Mouse (Mus musculus): ENCODE measurements around the gene Doc2g. TPM values are rescaled to one million over a fixed set of nuclear protein-coding genes. Genes with fewer than 3 reads are reported as not detected.

The Doc2g gene
- total and polyA plus RNA-seq, 2 experiments from 2014 or later = 5.5 to 8.8 TPM

- no peak overlapping the region for H3K4me2 ChIP-seq (ENCODE audit: low read depth, low read length, poor library complexity, severe bottlenecking)
Measured at GRCm38 (mm10) chr19:4018743-4019583, 15.8 kb downstream of the Doc2g start.

GRCm38 (mm10) chr19:4023185-4023584 is 20.1 kb downstream of the Doc2g start:
- Histone ChIP-seq H3K36me3 (ENCODE audit: insufficient read depth, low read length) (no peaks in the 10 kb centered on the region), H3K4me2 (ENCODE audit: low read depth, low read length, poor library complexity, severe bottlenecking) (no peak overlapping the region), H3K9ac (replicated peaks; ENCODE audit: low read length, poor library complexity, severe bottlenecking) (no peak overlapping the region), H3K4me1 (ENCODE audit: insufficient read depth, low read length) (no peaks in the 10 kb centered on the region), H3K9me3 (ENCODE audit: low read length) (no peaks in the 10 kb centered on the region), H3K27ac (ENCODE audit: low read depth, low read length) (no peak overlapping the region), H3K4me3 (ENCODE audit: low read depth, low read length) (no peak overlapping the region), H3K27me3 (ENCODE audit: insufficient read depth, low read length) (no peaks in the 10 kb centered on the region)
- no peak for TF ChIP-seq CTCF (IDR thresholded peaks at IDR 0.05)
- DNase-seq (ENCODE audit: low spot score) (no peak), ATAC-seq (ENCODE audit: low FRiP score) (no peak)
- WGBS = 82% methylated on average over 7 of the region's 7 CpGs

More at GRCm38 (mm10) chr19:4018743-4019583, 15.8 kb downstream of the Doc2g start:
- WGBS = 28% methylated on average over 18 of the region's 18 CpGs
- Histone ChIP-seq H3K9ac (replicated peaks; ENCODE audit: low read length, poor library complexity, severe bottlenecking) (no peak overlapping the region), H3K9me3 (ENCODE audit: low read length) (no peaks in the 10 kb centered on the region), H3K4me1 (ENCODE audit: insufficient read depth, low read length) (no peaks in the 10 kb centered on the region), H3K27ac (ENCODE audit: low read depth, low read length) (no peak overlapping the region), H3K4me3 (ENCODE audit: low read depth, low read length) (no peak overlapping the region), H3K36me3 (ENCODE audit: insufficient read depth, low read length) (no peaks in the 10 kb centered on the region), H3K27me3 (ENCODE audit: insufficient read depth, low read length) (no peaks in the 10 kb centered on the region)
- ATAC-seq (ENCODE audit: low FRiP score) (peak; percentile 80), DNase-seq (ENCODE audit: low spot score) (peak; percentile 93)
- peak; percentile 81 for TF ChIP-seq CTCF (IDR thresholded peaks at IDR 0.05)

DNA sequence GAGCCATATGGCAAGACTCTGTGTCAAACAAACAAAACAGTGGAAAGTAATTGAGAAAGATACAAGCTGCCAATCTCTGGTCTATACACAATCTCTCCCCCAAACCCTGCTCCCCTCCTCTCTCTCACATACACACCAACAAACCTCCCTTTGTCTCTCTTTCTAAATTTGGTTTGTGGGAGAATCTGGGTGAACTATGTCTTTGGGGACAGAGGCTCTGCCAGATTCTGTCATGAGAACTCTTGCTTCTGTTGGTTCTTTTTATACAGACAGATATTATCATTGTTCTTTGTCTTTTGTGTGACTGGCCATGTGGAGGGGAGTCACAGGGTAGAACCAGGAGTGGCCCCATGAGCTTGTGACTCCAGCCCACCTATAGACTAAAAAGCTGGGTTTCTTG is 24.5 kb downstream of the Doc2g start:
- no peak overlapping the region for H3K4me3 ChIP-seq (ENCODE audit: low read depth, low read length)
- no peak for DNase-seq (ENCODE audit: low spot score)
- H3K9ac ChIP-seq (replicated peaks; ENCODE audit: low read length, poor library complexity, severe bottlenecking) = no peak overlapping the region
- no peak overlapping the region for H3K27ac ChIP-seq (ENCODE audit: low read depth, low read length)
- no peaks in the 10 kb centered on the region for H3K27me3 ChIP-seq (ENCODE audit: insufficient read depth, low read length)
- no peaks in the 10 kb centered on the region for H3K4me1 ChIP-seq (ENCODE audit: insufficient read depth, low read length)
- no peaks in the 10 kb centered on the region for H3K36me3 ChIP-seq (ENCODE audit: insufficient read depth, low read length)
- no peak for ATAC-seq (ENCODE audit: low FRiP score)
- H3K4me2 ChIP-seq (ENCODE audit: low read depth, low read length, poor library complexity, severe bottlenecking) = no peak overlapping the region
- TF ChIP-seq CTCF (IDR thresholded peaks at IDR 0.05) = no peak
- no peaks in the 10 kb centered on the region for H3K9me3 ChIP-seq (ENCODE audit: low read length)

GRCm38 (mm10) chr19:4032668-4033067 is 29.6 kb downstream of the Doc2g start:
- no peak for DNase-seq (ENCODE audit: low spot score)
- Histone ChIP-seq H3K4me2 (ENCODE audit: low read depth, low read length, poor library complexity, severe bottlenecking) (no peak overlapping the region), H3K27ac (ENCODE audit: low read depth, low read length) (no peak overlapping the region), H3K36me3 (ENCODE audit: insufficient read depth, low read length) (peaks cover 2% of the 10 kb centered on the region; the same call in 1 of the 2 replicates), H3K4me3 (ENCODE audit: low read depth, low read length) (no peak overlapping the region), H3K9me3 (ENCODE audit: low read length) (no peaks in the 10 kb centered on the region), H3K9ac (replicated peaks; ENCODE audit: low read length, poor library complexity, severe bottlenecking) (no peak overlapping the region), H3K27me3 (ENCODE audit: insufficient read depth, low read length) (no peaks in the 10 kb centered on the region), H3K4me1 (ENCODE audit: insufficient read depth, low read length) (no peaks in the 10 kb centered on the region; the same call in 1 of the 2 replicates)
- TF ChIP-seq CTCF (IDR thresholded peaks at IDR 0.05) = no peak
- WGBS = 45% methylated on average over 7 of the region's 7 CpGs
- no peak for ATAC-seq (ENCODE audit: low FRiP score)

GRCm38 (mm10) chr19:4033298-4033697 is 30.2 kb downstream of the Doc2g start:
- H3K4me3 ChIP-seq (ENCODE audit: low read depth, low read length) = no peak overlapping the region
- no peak overlapping the region for H3K27ac ChIP-seq (ENCODE audit: low read depth, low read length)
- TF ChIP-seq CTCF (IDR thresholded peaks at IDR 0.05) = no peak
- no peak for DNase-seq (ENCODE audit: low spot score)
- no peak overlapping the region for H3K9ac ChIP-seq (replicated peaks; ENCODE audit: low read length, poor library complexity, severe bottlenecking)
- H3K4me1 ChIP-seq (ENCODE audit: insufficient read depth, low read length) = peaks cover 2% of the 10 kb centered on the region; the same call in 1 of the 2 replicates
- H3K9me3 ChIP-seq (ENCODE audit: low read length) = no peaks in the 10 kb centered on the region
- 88% methylated on average over 3 of the region's 3 CpGs for WGBS
- no peak for ATAC-seq (ENCODE audit: low FRiP score)
- peaks cover 2% of the 10 kb centered on the region; the same call in 1 of the 2 replicates for H3K36me3 ChIP-seq (ENCODE audit: insufficient read depth, low read length)
- H3K4me2 ChIP-seq (ENCODE audit: low read depth, low read length, poor library complexity, severe bottlenecking) = no peak overlapping the region
- H3K27me3 ChIP-seq (ENCODE audit: insufficient read depth, low read length) = no peaks in the 10 kb centered on the region

GRCm38 (mm10) chr19:4033742-4034141 is 30.6 kb downstream of the Doc2g start:
- ATAC-seq (ENCODE audit: low FRiP score) (no peak), DNase-seq (ENCODE audit: low spot score) (no peak)
- no peak for TF ChIP-seq CTCF (IDR thresholded peaks at IDR 0.05)
- Histone ChIP-seq H3K27ac (ENCODE audit: low read depth, low read length) (no peak overlapping the region), H3K9me3 (ENCODE audit: low read length) (no peaks in the 10 kb centered on the region), H3K4me2 (ENCODE audit: low read depth, low read length, poor library complexity, severe bottlenecking) (no peak overlapping the region), H3K9ac (replicated peaks; ENCODE audit: low read length, poor library complexity, severe bottlenecking) (no peak overlapping the region), H3K27me3 (ENCODE audit: insufficient read depth, low read length) (no peaks in the 10 kb centered on the region), H3K4me3 (ENCODE audit: low read depth, low read length) (no peak overlapping the region), H3K4me1 (ENCODE audit: insufficient read depth, low read length) (peaks cover 4% of the 10 kb centered on the region; the same call in 1 of the 2 replicates), H3K36me3 (ENCODE audit: insufficient read depth, low read length) (peaks cover 2% of the 10 kb centered on the region; the same call in 1 of the 2 replicates)
- WGBS = 46% methylated on average over 5 of the region's 5 CpGs
